Mouse (Mus musculus) regulatory T cell (primary cell): ENCODE measurements around the gene Gm10750.
"Not testable (repeated sequence)": the region's sequence is repeated elsewhere in the genome, so short reads cannot be mapped to it uniquely, and the experiment has no call there.

Experiments used
- in situ Hi-C: fragments of 300-600 bp; cut with MboI, MseI; formaldehyde crosslinking; loops from one replicate; pipeline ENCODE4 v1.15.1; 2025; ENCODE audit warnings: high pct_unique_total_duplicates

Gene Gm10750

DNA sequence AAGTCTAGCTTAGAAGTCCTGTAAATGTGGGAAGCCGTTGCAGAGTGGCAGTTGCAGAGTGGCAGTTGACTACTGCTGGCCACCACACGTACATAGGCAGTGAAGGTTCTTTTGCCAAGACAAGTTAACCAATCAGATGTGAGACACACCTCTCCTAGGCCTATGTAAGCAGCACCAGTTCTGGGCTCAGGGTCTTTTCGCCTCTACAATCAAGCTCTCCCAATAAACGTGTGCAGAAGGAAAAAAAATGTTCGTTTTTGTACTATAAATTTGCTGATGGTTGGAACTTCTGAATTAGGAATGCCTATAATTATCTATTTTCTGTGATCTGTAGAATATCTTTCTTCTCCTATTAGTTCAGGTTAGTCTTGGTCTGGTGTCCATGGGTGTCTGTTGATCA lies at the start of gene Gm10750:
TSS of gene Gm10750 (minus strand) at position 101 of the 400 bp plus-strand sequence.
- in situ Hi-C loops, result not testable (repeated sequence)

DNA sequence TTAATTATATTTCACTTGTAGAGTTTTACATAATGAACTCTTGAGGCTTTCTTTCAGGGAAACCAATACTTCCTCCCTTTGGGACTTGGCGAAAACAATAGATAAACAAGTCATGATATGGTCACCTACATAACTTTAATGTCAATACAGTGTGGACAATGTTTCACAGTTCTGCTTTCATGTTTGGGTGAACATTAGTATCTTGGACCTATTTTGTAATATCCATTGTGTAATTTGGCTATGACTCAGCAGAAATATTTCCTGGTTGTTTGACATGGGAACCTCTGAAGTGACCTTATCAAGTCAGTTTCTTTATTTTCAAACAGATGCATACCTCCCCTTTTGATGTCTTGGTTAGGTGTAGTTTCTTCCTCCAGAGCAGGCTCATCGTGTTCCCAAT lies 12.2 kb downstream of the Gm10750 start:
- in situ Hi-C loops, result no loop called here

- in situ Hi-C loops, result no loop called here
Observed at GRCm38 (mm10) chr2:149003151-149003550, 13.9 kb downstream of the Gm10750 start, which contains the start of gene Gm1330. Gene Gm1330 (minus strand): TSS chr2:149003251.

DNA sequence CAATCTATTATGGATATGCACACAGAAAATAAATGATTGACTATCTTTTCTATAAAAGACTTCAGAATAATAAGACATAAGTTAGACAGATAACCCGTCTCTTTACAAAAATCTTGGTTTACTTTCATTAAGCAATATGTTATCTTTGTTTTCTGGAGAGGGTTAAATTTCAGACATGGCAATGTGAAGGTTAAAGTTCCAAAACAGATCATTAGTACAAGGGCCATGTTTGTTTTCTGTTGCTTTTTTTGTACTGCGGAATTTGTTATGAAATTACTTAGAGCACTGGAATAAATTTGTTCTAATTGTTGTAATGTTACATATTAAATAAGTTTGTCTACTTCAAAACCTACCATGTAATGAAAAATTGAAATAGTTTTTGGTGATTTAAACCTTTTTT lies 21.9 kb downstream of the Gm10750 start:
- in situ Hi-C loops, result no loop called here
